In genomic region chr10:40036686-40037560, GRCm38 (mm10) we compare ENCODE assay signal across 10 mouse cellular contexts. TPM values are rescaled to one million over a fixed set of nuclear protein-coding genes. Genes with fewer than 3 reads are reported as not detected.
A peak's percentile ranks its signal among the peaks of the same experiment; 100 is the strongest.
DNase-seq lines count a peak whose midpoint lies in the region; ATAC-seq lines count a peak whose summit lies in the region.
"Had no signal": no experiment of that assay in that cellular context is flagged by ENCODE, and none has a peak within 500 bp of the region (broad histone marks: within the 10 kb centered on the region; RNA-seq: fewer than 3 reads in every experiment).

No protein-coding gene starts in this region.

- peak; percentile 70; the same call in 1 of the 2 replicates for ATAC-seq in midbrain, embryonic 14.5 days (ENCODE audit: low FRiP score, low TSS enrichment)
- ATAC-seq: intestine, embryonic 16.5 days had no signal

- intact Hi-C loops in heart, postnatal 36 days (cut with DNase I) = no loop called here

- peak overlapping the region; percentile 94 for H3K27ac ChIP-seq in brown adipose tissue, adult 24 weeks (replicated peaks; ENCODE audit: low read depth, low read length)
- peak overlapping the region; percentile 70 for H3K27ac ChIP-seq in midbrain, embryonic 14.5 days (replicated peaks; ENCODE audit: low read depth, low read length)

- peak overlapping the region; percentile 30 for H3K4me2 ChIP-seq in midbrain, embryonic 14.5 days (ENCODE audit: low read length)

- peak overlapping the region; percentile 10; the same call in 1 of the 2 replicates for H3K9ac ChIP-seq in midbrain, embryonic 14.5 days (replicated peaks; ENCODE audit: low read length)

- 49% methylated on average over 24 of the region's 24 CpGs for WGBS in midbrain, embryonic 14.5 days

- no peak overlapping the region for H3K4me3 ChIP-seq in brown adipose tissue, adult 24 weeks (ENCODE audit: insufficient read depth, low read depth, low read length)
- H3K4me3 ChIP-seq in midbrain, embryonic 14.5 days (replicated peaks; ENCODE audit: low read depth, low read length) = no peak overlapping the region

- H3K36me3 ChIP-seq in midbrain, embryonic 14.5 days (ENCODE audit: control insufficient read depth, insufficient read depth, low read length) = no peaks in the 10 kb centered on the region

- no peaks in the 10 kb centered on the region for H3K9me3 ChIP-seq in midbrain, embryonic 14.5 days (ENCODE audit: control insufficient read depth, low read length)

- H3K4me1 ChIP-seq in brown adipose tissue, adult 24 weeks (ENCODE audit: control insufficient read depth, insufficient read depth, insufficient read length, low read length) = no peaks in the 10 kb centered on the region; the same call in 1 of the 2 replicates
- H3K4me1 ChIP-seq in midbrain, embryonic 14.5 days (ENCODE audit: control insufficient read depth, insufficient read depth, low read length) = no peaks in the 10 kb centered on the region

- DNase-seq in heart, postnatal 4 days = peak; percentile 28
- no peak for DNase-seq in heart, postnatal 36 days
- peak; percentile 32 to 52 for DNase-seq in frontal cortex, postnatal 10 days (ENCODE audit: low spot score in 2 of 2)
- DNase-seq in midbrain, embryonic 14.5 days = peak; percentile 80
- DNase-seq in thymus, postnatal 36 days = no peak
- no peak for DNase-seq in cerebellum, adult 18-20 months
- DNase-seq: gastrocnemius, postnatal 14 days had no signal

- no peaks in the 10 kb centered on the region for H3K27me3 ChIP-seq in midbrain, embryonic 14.5 days (ENCODE audit: control insufficient read depth, insufficient read depth, low read length)

RNA-seq across cellular contexts. Expression of gene Mfsd4b1, which starts 11.9 kb away (rescaled TPM):
- total RNA-seq in heart, postnatal 4 days (2021) = 1 to 10 TPM in 1 of 2 experiments, under 1 TPM in 1; 0.69 to 1.4 TPM
- total RNA-seq in heart, postnatal 36 days (2021) = 1 to 10 TPM; 2.2 to 2.4 TPM
- polyA plus RNA-seq in brown adipose tissue, adult 24 weeks (2012; ENCODE audit: insufficient read depth, insufficient read length, missing spikeins) = 8.1 and 9.7 TPM in 2 replicates
- 0.35 and 0.50 TPM in 2 replicates for polyA plus RNA-seq in midbrain, embryonic 14.5 days (2014; fragmentation: Nextera tagmentation; extraction: Ambion mirVana)
- total RNA-seq: common myeloid progenitor, adult 5-6 weeks had no signal

RNA-seq across cellular contexts. Expression of gene Mfsd4b5, which starts 50.5 kb away (rescaled TPM):
- under 1 TPM; 0.12 to 0.29 TPM for total RNA-seq in heart, postnatal 4 days (2021)
- under 1 TPM; 0.42 to 0.49 TPM for total RNA-seq in heart, postnatal 36 days (2021)
- not detected in 2 replicates for polyA plus RNA-seq in brown adipose tissue, adult 24 weeks (2012; ENCODE audit: insufficient read depth, insufficient read length, missing spikeins)
- not detected in 2 replicates for polyA plus RNA-seq in midbrain, embryonic 14.5 days (2014; fragmentation: Nextera tagmentation; extraction: Ambion mirVana)

Comparison
In these comparisons a context has a peak if more than half of its experiments do, and no peak if none do; other contexts are left out.
1. DNase-seq: peak in heart, postnatal 4 days (single experiment), frontal cortex, postnatal 10 days (2 of 2) and midbrain, embryonic 14.5 days (single experiment); none in heart, postnatal 36 days (0 of 2), thymus, postnatal 36 days (0 of 2) and cerebellum, adult 18-20 months (0 of 2).